Mouse (Mus musculus): ENCODE measurements around the gene Cxcr5. TPM values are rescaled to one million over a fixed set of nuclear protein-coding genes. Genes with fewer than 3 reads are reported as not detected.
A peak's percentile ranks its signal among the peaks of the same experiment; 100 is the strongest.

Cxcr5 gene
- polyA plus RNA-seq, 1 experiment from 2014 or later, result 0.05 TPM

DNA sequence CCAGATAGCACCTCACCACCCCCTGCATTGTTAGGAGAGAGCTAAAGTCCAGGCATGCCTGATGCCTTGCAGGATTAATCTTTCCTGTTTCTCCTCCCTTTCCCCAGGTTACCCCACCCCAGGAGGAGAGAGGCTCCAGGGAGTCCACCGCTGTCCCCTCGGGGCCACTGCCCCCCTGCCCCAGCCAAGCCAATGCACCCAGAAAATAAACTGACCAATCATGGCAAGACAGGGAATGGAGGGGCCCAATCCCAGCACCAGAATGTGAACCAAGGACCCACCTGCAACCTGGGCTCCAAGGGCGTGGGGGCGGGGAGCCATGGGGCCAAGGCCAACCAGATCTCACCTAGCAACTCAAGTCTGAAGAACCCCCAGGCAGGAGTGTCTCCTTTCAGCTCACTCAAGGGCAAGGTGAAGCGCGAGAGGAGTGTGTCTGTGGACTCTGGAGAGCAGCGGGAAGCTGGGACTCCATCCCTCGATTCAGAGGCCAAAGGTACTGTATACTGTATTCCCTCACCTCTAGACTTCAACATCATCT lies 61.0 kb downstream of the Cxcr5 start:
- Histone ChIP-seq H3K27ac (peak overlapping the region; percentile 89), H3K4me1 (peaks cover 67% of the 10 kb centered on the region), H3K27me3 (ENCODE audit: poor library complexity, severe bottlenecking) (peaks cover 23% of the 10 kb centered on the region), H3K9me3 (no peaks in the 10 kb centered on the region), H3K36me3 (replicated peaks) (peaks cover 30% of the 10 kb centered on the region), H3K4me3 (no peak overlapping the region; the same call in 1 of the 2 replicates)
- no peak for DNase-seq (ENCODE audit: extremely low spot score, low spot score)
- 42% methylated on average over 8 of the region's 8 CpGs for WGBS

DNA sequence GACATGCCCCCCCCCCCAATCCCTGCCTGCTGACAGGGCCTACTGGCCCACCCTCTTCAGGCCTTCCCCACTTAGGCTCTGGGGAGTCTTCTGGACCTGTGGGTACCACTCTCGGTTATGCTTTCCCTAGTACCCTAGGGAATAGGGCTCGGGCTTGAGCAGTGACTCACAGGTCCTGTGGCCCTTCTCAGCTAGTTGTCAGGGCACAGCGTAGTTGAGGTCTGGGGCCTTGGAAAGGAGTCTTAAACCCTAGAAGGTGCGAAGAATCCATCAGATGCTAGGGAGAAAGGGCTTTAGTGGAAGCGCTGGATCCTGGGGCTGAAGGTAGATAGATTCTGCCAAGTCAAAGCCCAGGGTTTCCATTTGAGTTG lies 61.5 kb downstream of the Cxcr5 start:
- H3K9me3 ChIP-seq, result no peaks in the 10 kb centered on the region
- no peak for DNase-seq (ENCODE audit: extremely low spot score, low spot score)
- peaks cover 24% of the 10 kb centered on the region for H3K36me3 ChIP-seq (replicated peaks)
- H3K4me1 ChIP-seq, result peaks cover 70% of the 10 kb centered on the region
- WGBS, result 27% methylated on average over 5 of the region's 5 CpGs
- H3K4me3 ChIP-seq, result peak overlapping the region; percentile 58
- H3K27me3 ChIP-seq (ENCODE audit: poor library complexity, severe bottlenecking), result peaks cover 23% of the 10 kb centered on the region
- H3K27ac ChIP-seq, result peak overlapping the region; percentile 89

- WGBS, result 8% methylated on average over 20 of the region's 20 CpGs
- Histone ChIP-seq H3K9me3 (no peaks in the 10 kb centered on the region), H3K4me1 (peaks cover 75% of the 10 kb centered on the region), H3K36me3 (replicated peaks) (peaks cover 20% of the 10 kb centered on the region), H3K27ac (peak overlapping the region; percentile 89), H3K27me3 (ENCODE audit: poor library complexity, severe bottlenecking) (peaks cover 23% of the 10 kb centered on the region), H3K4me3 (peak overlapping the region; percentile 58)
- DNase-seq (ENCODE audit: extremely low spot score, low spot score), result no peak
These were observed 62.1 kb downstream of the Cxcr5 start for GRCm38 (mm10) chr9:44499356-44500162.

- H3K4me1 ChIP-seq, result peaks cover 84% of the 10 kb centered on the region
- peak overlapping the region; percentile 58 for H3K4me3 ChIP-seq
- H3K27me3 ChIP-seq (ENCODE audit: poor library complexity, severe bottlenecking), result peaks cover 23% of the 10 kb centered on the region
- peak; percentile 88 for DNase-seq (ENCODE audit: extremely low spot score, low spot score)
- peak overlapping the region; percentile 89 for H3K27ac ChIP-seq
- WGBS, result under 1% methylated on average over 58 of the region's 59 CpGs
- peaks cover 16% of the 10 kb centered on the region for H3K36me3 ChIP-seq (replicated peaks)
- no peaks in the 10 kb centered on the region for H3K9me3 ChIP-seq
These were observed 63.0 kb downstream of the Cxcr5 start for GRCm38 (mm10) chr9:44498421-44499355.

DNA sequence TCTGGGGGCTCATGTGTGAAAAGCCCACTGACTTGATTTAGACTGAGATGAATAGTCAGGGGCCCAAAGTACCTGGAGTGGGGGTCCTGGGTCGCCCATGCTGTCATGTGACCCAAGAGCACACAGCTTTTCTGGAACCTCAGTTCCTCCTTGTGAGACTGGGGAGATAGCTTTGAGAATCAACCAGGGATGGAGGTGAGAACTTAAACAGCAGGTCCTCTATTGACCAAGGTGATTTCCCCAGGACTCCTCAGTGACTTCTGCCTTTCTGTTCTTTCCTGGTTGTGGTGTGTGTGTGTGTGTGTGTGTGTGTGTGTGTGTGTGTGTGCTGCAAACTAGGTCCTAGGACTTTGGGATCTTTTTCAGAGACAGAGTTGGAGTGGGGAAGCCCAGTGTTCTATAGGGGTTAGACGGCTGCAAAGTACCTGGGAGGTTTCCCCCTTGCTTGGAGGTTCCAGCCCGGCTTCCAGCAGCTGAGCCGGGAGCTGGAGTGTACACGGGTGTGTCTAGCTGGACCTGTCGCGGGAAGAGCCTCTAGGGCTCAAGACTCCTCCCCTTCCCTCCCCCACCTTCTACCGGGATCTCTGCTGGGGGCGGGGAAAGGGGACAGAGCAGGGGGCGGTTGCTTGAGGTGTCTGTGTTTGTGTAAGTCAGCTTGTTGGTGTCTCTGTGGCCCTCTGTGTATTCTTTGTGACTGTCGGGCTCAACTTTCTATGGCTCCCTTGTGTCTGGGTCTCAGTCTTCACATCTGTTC lies 63.9 kb downstream of the Cxcr5 start:
- H3K9me3 ChIP-seq, result no peaks in the 10 kb centered on the region
- WGBS, result 2% methylated on average over 11 of the region's 11 CpGs
- H3K27me3 ChIP-seq (ENCODE audit: poor library complexity, severe bottlenecking), result peaks cover 23% of the 10 kb centered on the region
- no peak for DNase-seq (ENCODE audit: extremely low spot score, low spot score)
- peak overlapping the region; percentile 58 for H3K4me3 ChIP-seq
- H3K36me3 ChIP-seq (replicated peaks), result peaks cover 12% of the 10 kb centered on the region
- peaks cover 93% of the 10 kb centered on the region for H3K4me1 ChIP-seq
- H3K27ac ChIP-seq, result peak overlapping the region; percentile 89

DNA sequence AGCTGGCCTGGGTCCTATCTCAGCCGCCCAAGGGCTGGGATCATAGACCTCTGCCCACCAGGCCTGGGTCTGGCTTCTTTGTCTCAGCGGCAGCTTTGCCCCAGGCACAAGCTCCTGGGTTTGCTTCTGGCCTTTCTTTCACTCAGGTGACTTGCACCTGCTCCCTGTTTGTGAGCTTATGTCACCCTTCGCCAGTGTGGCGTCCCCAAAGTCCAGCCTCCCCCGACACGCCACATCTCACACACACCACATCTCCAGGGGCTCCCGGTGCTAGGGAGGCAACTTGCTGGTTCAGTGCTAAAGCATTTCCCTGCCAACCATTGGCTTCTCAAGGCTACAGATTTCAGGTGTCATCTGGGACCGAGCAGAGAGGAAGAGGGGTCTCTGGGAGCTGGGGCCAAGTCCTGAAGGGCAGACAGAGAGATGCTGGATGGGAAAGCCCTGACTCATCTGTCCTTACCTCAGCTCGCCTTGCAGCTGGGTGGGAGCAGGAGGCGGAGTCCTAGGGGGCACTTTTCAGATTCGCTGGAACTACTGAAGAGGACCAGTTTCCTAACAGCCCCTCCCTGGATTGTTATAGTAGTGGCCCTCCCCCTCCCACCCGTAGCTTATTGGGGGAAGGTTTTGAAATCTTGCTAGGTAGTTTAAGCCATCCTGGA lies 64.7 kb downstream of the Cxcr5 start:
- Histone ChIP-seq H3K4me1 (peaks cover 100% of the 10 kb centered on the region), H3K36me3 (replicated peaks) (peaks cover 19% of the 10 kb centered on the region), H3K27me3 (ENCODE audit: poor library complexity, severe bottlenecking) (peaks cover 23% of the 10 kb centered on the region), H3K9me3 (no peaks in the 10 kb centered on the region), H3K27ac (peak overlapping the region; percentile 56), H3K4me3 (no peak overlapping the region)
- WGBS, result 47% methylated on average over 12 of the region's 12 CpGs
- DNase-seq (ENCODE audit: extremely low spot score, low spot score), result no peak

DNA sequence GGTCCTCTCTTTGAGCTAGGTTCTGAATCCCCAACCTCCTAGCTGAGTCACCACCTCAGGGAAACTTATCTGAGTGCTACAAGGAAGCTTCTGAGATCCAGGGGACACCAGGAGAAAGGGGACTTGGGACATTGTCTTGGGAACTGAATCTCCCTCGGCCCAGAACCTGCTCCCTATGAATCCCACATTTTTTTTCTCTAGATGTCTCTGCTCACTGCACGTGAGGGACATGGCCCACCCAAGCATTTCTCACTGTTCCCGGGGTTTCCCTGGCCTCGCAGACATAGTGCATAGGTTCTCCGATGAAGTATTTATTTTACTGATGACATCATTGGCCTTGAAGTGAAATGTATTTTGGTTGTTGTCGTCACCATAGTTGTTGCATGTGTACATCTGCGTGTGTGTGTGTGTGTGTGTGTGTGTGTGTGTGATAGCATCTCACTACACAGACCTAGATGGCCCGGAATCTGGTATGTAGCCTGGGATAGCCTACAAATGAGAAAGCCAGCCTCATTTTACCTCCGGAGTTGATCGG lies 65.8 kb downstream of the Cxcr5 start:
- 90% methylated on average over 10 of the region's 10 CpGs for WGBS
- DNase-seq (ENCODE audit: extremely low spot score, low spot score), result no peak
- Histone ChIP-seq H3K4me3 (no peak overlapping the region), H3K4me1 (peaks cover 100% of the 10 kb centered on the region), H3K27me3 (ENCODE audit: poor library complexity, severe bottlenecking) (peaks cover 14% of the 10 kb centered on the region), H3K36me3 (replicated peaks) (peaks cover 11% of the 10 kb centered on the region), H3K27ac (0 out of 2 replicates have a peak overlapping the region, but pooled peaks have one; percentile 82), H3K9me3 (no peaks in the 10 kb centered on the region)

- no peak for DNase-seq (ENCODE audit: extremely low spot score, low spot score)
- Histone ChIP-seq H3K27me3 (ENCODE audit: poor library complexity, severe bottlenecking) (peaks cover 6% of the 10 kb centered on the region), H3K36me3 (replicated peaks) (peaks cover 8% of the 10 kb centered on the region; the same call in 1 of the 2 replicates), H3K27ac (peak overlapping the region; percentile 82), H3K9me3 (no peaks in the 10 kb centered on the region), H3K4me3 (peak overlapping the region; percentile 30), H3K4me1 (peaks cover 100% of the 10 kb centered on the region)
- WGBS, result 35% methylated on average over 9 of the region's 9 CpGs
These were observed 66.5 kb downstream of the Cxcr5 start for GRCm38 (mm10) chr9:44494863-44495809.

DNA sequence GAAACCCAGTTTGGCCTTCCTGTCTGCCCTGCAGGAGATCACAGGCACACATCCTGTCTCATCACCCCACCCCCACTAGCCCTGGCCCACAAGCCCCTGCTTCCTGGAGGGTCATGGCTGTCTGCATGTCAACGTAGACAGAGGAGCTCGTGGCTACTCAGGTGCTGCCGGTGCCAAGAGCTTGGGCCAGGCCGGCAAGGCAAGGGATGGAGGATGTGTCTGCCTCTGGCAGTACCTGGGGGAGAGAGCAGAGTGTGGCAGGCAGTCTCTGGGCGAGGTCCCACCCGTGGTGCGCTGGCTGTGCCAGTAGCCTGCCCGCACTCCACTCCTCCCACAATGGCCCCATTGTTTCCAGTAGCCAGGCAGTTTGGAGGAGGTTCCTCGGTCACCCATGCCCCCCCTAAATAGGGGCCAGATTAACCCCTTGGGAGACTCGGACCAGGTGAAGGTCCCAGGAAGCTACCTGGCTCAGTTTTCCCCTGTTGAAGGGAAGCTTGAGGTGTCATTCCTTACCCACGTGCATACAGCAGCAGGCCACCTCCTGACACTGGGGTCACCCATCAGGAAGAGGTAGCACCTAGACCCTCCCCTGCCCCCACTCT lies 67.3 kb downstream of the Cxcr5 start:
- DNase-seq (ENCODE audit: extremely low spot score, low spot score), result no peak
- H3K4me3 ChIP-seq, result peak overlapping the region; percentile 30
- peak overlapping the region; percentile 82 for H3K27ac ChIP-seq
- H3K27me3 ChIP-seq (ENCODE audit: poor library complexity, severe bottlenecking), result no peaks in the 10 kb centered on the region
- H3K36me3 ChIP-seq (replicated peaks), result peaks cover 8% of the 10 kb centered on the region; the same call in 1 of the 2 replicates
- no peaks in the 10 kb centered on the region for H3K9me3 ChIP-seq
- peaks cover 100% of the 10 kb centered on the region for H3K4me1 ChIP-seq
- 17% methylated on average over 11 of the region's 11 CpGs for WGBS

GRCm38 (mm10) chr9:44492631-44493461 lies 68.8 kb downstream of the Cxcr5 start:
- H3K4me3 ChIP-seq, result peak overlapping the region; percentile 6; the same call in 1 of the 2 replicates
- 61% methylated on average over 17 of the region's 17 CpGs for WGBS
- H3K27ac ChIP-seq, result peak overlapping the region; percentile 71
- no peak for DNase-seq (ENCODE audit: extremely low spot score, low spot score)
- H3K4me1 ChIP-seq, result peaks cover 100% of the 10 kb centered on the region
- no peaks in the 10 kb centered on the region for H3K27me3 ChIP-seq (ENCODE audit: poor library complexity, severe bottlenecking)
- H3K9me3 ChIP-seq, result no peaks in the 10 kb centered on the region
- H3K36me3 ChIP-seq (replicated peaks), result peaks cover 8% of the 10 kb centered on the region; the same call in 1 of the 2 replicates
